Mouse (Mus musculus) layer of hippocampus, postnatal 36 days (tissue): ENCODE measurements at regions not wholly inside any gene's neighbourhood (a gene's known extent, or its start where the extent isn't known, plus 50 kb on each side); places are given as distances from the start of the nearest gene placed in this dataset.

Source experiments
- DNase-seq, 2 experiments: peaks; one replicate each; pipeline ENCODE4 v3.0.0; 2022

GRCm38 (mm10) chr12:110028646-110029045, 250.2 kb upstream of the Dio3 start:
- no peak for DNase-seq

DNA sequence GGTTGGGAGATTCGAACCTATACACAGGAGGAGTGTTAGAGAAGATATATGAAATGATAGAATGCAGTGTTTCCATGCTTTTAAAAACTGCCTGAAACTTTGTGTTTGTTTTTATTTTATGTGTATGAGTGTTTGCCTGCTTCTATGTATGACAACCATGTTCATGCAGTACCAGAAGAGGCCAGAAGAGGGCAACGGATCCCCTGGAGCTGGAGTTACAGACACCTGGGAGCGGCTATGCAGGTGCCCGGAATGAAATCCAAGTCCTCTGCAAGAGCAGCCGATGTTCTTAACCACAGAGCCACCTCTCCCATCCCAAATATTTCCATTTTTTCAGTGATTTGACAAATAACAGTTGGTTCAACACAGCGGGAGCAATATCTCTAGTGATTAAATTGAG, 247.5 kb upstream of the Dio3 start:
- no peak for DNase-seq

DNA sequence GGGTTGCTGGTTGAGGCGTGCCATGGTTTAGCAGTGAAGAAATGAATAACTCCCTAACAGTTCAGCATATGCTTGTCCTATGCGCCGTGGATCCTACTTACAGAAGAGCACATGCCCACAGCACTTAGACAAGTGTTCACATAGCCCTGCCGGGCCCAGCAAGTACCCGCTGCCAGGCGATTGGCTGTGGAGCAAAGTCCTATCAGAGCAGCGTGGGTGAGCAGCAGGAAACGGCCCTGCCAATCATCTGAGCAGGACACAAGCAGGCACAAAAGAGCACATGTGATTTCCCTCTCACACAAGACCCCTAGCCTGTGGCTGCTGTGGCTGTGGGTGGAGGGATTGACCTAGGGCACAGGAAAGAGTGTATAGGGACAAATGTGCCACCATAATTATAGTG, 243.7 kb upstream of the Dio3 start:
- DNase-seq: no peak

- DNase-seq: peak; percentile 63 to 65
Measured at GRCm38 (mm10) chr12:110040682-110041081, 238.2 kb upstream of the Dio3 start.

DNA sequence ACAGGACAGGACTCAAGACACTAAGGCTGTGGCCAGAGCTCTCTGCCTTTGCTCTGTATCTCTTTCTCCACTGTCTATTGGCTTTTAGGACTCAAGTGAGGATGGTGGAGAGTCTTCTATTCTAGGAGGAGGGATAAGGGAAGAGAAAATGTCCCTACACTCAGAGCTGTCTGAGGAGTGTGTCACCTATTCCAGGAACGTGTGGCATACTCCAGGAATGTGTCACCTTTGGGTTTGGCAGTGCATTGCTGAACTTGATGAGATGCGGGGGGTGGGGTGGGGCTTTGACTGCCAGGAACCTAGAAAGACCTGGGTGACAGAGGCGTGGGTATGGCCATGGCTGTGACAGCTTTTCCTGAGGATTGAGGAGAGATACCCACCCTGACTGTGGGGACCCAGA, 237.1 kb upstream of the Dio3 start:
- DNase-seq: no peak

GRCm38 (mm10) chr12:110044266-110044665, 234.6 kb upstream of the Dio3 start:
- no peak for DNase-seq

DNA sequence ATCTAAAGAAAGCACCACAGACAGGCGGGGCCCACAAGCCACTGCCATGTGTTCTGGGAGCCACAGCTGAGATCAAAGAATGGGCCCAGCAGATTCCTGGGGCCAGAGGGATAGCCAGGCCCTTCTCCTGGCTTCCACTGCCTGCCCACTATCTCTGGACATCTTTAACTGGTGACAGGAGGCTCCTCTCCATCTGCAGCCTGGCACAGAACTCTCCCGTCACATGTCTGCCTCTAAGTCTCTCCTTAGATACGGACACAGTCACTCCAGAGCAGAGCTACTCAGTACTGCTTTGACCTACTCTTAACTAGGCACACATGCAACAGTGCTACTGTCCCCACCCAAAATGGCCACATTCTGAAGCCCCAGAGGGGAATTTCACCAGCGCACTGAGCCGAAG, 234.1 kb upstream of the Dio3 start:
- DNase-seq: no peak

- DNase-seq: no peak
Measured at GRCm38 (mm10) chr12:110045770-110046330, 233.0 kb upstream of the Dio3 start.

DNA sequence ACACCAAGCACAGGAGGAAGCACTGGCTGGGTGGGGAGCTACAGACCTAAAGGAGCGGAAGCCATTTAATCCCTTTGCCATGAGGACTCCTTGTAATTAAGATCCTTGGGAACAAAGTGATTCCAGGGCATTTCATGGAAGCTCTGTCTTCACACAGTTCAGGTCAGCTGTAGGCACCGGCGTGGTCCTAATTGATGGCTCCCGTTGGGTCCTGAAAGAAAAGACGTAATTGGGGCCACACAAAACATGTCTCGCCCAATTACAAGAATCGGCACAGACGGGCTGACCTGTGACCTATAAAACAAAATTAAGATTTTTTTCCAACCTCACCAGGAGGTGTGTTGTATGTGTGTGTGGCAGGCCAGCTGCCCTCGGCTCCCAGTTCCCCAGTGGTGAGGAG, 232.3 kb upstream of the Dio3 start:
- DNase-seq: no peak

DNA sequence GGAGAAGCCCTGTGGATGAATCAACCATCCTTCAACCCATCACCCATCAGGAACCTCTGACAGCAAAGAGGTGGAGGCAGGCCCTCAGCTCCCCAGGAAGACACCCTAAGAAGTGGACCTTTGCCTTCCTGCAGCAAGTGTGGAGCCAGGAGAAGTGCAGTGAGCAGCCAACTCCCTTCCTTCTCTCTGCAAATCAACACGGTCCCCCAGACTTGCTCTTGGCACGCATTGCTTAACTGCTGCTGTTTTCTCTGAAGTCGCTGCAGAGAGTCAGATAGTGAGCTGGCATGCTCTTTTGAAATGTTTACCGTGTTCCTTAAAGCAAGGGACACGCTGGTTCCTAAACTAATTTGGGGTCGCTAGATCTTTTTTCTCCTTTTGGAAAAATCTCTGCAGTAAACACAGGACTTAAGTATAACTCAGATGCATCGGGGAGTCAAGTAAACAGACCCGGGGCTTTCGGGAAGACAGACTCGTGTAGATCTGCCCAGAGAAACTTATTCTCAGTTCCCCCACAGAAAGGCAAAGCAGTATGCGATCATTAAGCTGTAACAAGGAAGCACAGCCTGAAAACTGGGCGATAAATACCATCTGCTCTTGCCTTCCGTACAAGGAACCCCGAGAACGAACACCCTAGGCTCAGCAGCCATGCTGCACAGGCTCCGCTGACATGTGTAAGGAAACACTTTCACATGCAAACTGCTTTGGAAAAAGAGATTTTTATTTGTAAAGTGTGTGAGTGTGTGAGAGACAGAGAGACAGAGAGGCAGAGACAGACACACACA, 231.2 kb upstream of the Dio3 start:
- DNase-seq: peak; percentile 28 to 42

- peak; percentile 45 to 47 for DNase-seq
Measured at GRCm38 (mm10) chr12:110049154-110049736, 229.6 kb upstream of the Dio3 start.

- DNase-seq: no peak
Measured at GRCm38 (mm10) chr12:110059321-110059720, 219.5 kb upstream of the Dio3 start.

DNA sequence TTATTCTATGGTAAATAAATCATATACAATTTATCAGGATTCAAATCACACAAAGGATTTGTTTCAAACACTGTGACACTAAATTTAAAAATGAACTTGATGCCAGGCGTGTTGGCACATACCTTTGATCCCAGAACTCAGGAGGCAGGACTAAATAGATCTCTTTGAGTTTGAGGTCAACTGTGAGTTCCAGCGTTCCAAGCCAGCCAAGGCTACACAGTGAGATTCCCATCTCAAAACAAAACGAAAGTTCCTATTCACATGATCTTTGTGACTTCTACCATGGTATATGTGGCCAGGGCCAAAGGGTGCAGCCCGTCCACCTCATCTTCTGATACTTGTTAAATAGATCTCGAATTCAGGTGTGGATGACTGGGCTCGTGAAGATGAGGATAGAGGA, 216.9 kb upstream of the Dio3 start:
- DNase-seq: no peak

DNA sequence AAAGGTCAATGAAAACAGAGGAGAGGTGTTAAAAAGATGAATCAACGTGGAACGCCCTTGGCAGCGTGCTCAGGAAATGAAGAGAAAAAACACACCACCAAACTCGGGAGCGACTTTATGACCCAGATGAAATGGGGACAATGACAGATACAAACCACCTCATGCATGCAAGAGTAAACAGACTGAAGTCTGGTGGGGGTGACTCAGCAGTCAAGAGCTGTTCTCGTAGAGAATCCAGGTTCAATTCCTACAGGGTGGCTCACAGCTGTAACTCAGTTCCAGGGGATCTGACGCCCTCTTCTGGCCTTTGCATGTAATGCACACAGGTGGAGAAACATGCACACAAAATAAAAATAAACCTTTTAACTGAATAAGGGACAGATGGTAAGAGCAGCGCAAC, 215.9 kb upstream of the Dio3 start:
- no peak for DNase-seq

- DNase-seq: no peak
Measured at GRCm38 (mm10) chr12:110066361-110066885, 212.4 kb upstream of the Dio3 start.

GRCm38 (mm10) chr12:110070506-110070905, 208.4 kb upstream of the Dio3 start:
- DNase-seq: no peak

DNA sequence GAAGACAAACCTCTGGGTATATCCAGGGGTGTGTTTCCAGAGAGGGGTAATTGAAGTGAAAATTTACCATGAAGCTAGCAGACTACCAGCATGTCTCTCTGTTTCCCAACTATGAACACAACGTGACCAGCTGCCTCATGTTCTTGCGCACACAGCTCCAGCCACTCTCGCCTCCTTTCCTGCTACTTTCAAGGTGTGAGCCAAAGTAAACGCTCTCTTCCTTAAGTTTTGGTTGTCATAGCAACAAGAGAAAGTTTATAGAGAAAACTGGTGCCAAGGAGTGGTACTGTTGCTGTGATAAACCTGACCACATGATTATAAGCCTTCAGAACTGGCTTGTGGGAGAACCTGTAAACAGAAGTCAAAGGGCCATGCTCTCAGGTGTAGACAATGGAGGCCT, 207.0 kb upstream of the Dio3 start:
- DNase-seq: no peak

- DNase-seq: no peak
Measured at GRCm38 (mm10) chr12:110074921-110075320, 203.9 kb upstream of the Dio3 start.

DNA sequence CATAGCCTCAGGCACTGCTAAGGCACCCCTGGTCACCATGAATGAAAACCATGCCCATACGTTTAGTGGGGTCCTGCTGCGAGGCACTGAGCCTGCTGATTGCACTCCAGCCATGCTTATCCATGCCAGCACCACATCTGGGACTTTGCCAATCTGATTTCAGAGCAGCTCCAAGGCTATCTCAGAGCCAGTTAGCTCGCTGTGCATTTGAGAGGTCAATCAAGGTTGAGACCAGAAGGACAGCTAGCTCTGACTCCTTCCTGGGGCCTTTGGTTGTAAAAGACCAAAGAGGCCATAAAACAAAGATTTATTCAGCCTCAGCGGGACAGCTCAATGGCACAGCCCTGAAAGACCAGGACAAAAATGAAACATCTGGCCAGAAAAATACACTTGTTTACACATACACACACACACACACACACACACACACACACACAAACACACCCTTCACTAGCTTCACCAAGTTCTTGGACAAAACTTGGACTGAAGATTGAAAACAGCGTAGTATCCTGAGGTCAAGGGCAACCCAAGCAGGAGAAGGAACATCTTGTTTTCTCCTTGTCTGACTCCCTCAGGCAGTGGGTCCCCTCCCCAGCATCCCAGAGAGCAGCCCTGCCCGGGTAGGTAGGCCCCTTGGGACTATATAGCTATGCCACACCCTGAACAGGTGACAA, 201.5 kb upstream of the Dio3 start:
- DNase-seq: no peak

DNA sequence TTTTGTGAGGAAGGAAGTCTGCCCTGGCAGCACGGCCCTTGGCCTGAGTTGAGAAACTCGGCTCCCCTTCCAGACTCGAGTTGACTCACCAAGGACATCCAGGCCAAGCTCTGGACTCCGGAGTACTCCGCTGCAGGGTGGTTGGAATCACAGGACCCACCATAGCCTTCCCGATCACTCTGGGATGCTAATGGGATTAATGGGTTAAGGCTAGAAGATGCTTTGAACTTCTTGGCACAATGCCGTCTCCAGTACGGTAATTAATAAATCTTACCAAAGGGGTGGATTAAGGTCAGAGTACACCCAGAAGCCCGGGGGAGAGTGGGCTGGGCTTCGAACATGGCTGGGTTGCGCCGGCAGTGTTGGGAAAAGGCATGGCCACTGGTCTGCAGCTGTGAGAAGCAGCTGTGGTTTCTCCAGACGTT, 200.8 kb upstream of the Dio3 start:
- DNase-seq: no peak

DNA sequence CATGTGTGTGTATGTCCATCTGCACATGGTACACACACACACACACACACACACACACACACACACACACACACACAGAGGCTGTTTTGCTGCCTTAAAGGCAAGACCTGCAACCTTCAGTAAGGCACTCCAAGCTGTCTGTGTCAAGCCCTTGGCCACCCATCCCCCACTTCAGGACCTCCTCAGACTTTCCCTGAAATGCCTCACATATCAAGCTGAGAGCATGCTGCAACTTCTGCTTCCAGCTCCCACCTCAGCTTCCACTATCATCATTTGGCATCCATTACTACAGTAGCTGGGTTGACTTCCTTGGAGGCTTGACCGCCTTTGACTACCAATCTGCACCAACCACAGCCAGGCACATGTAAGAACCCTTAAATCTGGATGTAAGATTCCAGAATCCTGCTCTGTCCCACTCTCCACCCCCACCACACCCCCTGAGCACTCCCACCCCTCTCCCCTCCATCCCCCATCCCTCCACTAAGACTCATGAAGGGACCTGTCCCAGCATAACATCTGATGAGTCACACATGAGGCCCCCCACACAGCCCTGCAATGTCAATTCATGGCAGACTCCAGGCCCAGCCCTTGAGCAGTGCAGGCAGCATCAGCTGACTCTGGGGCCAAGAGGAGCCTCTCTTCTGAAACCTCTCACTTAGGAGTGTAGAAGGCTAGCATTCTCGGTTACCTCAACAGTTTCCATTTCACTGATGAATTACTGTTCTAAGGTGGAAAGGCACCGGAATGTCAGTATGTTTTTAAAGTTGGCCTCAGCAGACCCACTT, 196.8 kb upstream of the Dio3 start:
- DNase-seq: no peak

DNA sequence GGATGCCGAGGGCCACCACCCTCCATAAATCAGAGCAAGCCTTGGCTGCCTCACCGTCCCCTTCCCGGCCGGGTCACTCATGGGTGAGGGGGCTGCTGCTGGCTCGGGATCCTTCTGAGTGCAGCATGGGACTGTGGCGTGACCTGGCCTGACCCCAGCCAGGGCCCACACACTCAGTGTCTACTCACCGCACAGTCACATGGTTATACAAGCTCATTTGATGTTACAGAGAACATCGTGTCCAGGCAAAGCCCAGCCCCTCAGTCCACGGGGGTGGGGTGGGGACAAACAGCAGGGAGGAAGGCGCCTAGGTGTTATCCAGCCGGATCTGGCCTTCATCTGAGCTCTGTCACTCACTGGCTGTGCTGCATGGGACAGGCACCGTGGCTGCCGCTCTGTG, 195.9 kb upstream of the Dio3 start:
- DNase-seq: no peak
